Mouse (Mus musculus) spleen, adult 12 weeks (tissue): Measurements from ENCODE around the gene Gns.
"Not testable (repeated sequence)": the region's sequence is repeated elsewhere in the genome, so short reads cannot be mapped to it uniquely, and the experiment has no call there.

ENCODE experiments used
- DNase-seq: peaks from one replicate; pipeline ENCODE4 v3.0.0; 2022; ENCODE audit warnings: low spot score

Gns gene

GRCm38 (mm10) chr10:121364801-121365564 lies at the start of gene Gns:
TSS of gene Gns (plus strand) at chr10:121365090.
- peak; percentile 77 for DNase-seq

GRCm38 (mm10) chr10:121315321-121316283 lies 49.3 kb upstream of the Gns start:
- no peak for DNase-seq

- DNase-seq, result no peak
Measured at GRCm38 (mm10) chr10:121316361-121316760, 48.5 kb upstream of the Gns start.

- no peak for DNase-seq
Measured at GRCm38 (mm10) chr10:121318397-121318950, 46.4 kb upstream of the Gns start.

GRCm38 (mm10) chr10:121323493-121323892 lies 41.4 kb upstream of the Gns start:
- DNase-seq, result no peak

- no peak for DNase-seq
Measured at GRCm38 (mm10) chr10:121326167-121326566, 38.7 kb upstream of the Gns start.

- no peak for DNase-seq
Measured at GRCm38 (mm10) chr10:121329586-121329985, 35.3 kb upstream of the Gns start.

- DNase-seq, result peak; percentile 40
Measured at GRCm38 (mm10) chr10:121330940-121331339, 34.0 kb upstream of the Gns start.

- peak; percentile 16 for DNase-seq
Measured at GRCm38 (mm10) chr10:121334576-121334975, 30.3 kb upstream of the Gns start.

GRCm38 (mm10) chr10:121336536-121336935 lies 28.4 kb upstream of the Gns start:
- DNase-seq, result not testable (repeated sequence)

- DNase-seq, result no peak
Measured at GRCm38 (mm10) chr10:121340754-121341593, 23.9 kb upstream of the Gns start.

- DNase-seq, result no peak
Measured at GRCm38 (mm10) chr10:121342260-121342659, 22.6 kb upstream of the Gns start.

GRCm38 (mm10) chr10:121343867-121344266 lies 21.0 kb upstream of the Gns start:
- DNase-seq, result no peak

GRCm38 (mm10) chr10:121349244-121349643 lies 15.6 kb upstream of the Gns start:
- no peak for DNase-seq

- DNase-seq, result no peak
Measured at GRCm38 (mm10) chr10:121350357-121351065, 14.4 kb upstream of the Gns start.

GRCm38 (mm10) chr10:121351066-121351581 lies 13.8 kb upstream of the Gns start, which contains the start of gene Tbc1d30:
TSS of gene Tbc1d30 (minus strand) at chr10:121351278.
- DNase-seq, result no peak

GRCm38 (mm10) chr10:121351692-121352290 lies 13.1 kb upstream of the Gns start:
- DNase-seq, result no peak

- no peak for DNase-seq
Measured at GRCm38 (mm10) chr10:121360358-121360757, 4.5 kb upstream of the Gns start.

GRCm38 (mm10) chr10:121363201-121363600 lies 1.7 kb upstream of the Gns start:
- no peak for DNase-seq

GRCm38 (mm10) chr10:121364306-121364705 lies 584 bp upstream of the Gns start:
- no peak for DNase-seq
